Mouse (Mus musculus): ENCODE results near the gene Kdm5b. TPM values are rescaled to one million over a fixed set of nuclear protein-coding genes. Genes with fewer than 3 reads are reported as not detected.
A peak's percentile ranks its signal among the peaks of the same experiment; 100 is the strongest.

Gene Kdm5b
- total RNA-seq, 2 experiments from 2014 or later = 63.8 to 66.6 TPM

DNA sequence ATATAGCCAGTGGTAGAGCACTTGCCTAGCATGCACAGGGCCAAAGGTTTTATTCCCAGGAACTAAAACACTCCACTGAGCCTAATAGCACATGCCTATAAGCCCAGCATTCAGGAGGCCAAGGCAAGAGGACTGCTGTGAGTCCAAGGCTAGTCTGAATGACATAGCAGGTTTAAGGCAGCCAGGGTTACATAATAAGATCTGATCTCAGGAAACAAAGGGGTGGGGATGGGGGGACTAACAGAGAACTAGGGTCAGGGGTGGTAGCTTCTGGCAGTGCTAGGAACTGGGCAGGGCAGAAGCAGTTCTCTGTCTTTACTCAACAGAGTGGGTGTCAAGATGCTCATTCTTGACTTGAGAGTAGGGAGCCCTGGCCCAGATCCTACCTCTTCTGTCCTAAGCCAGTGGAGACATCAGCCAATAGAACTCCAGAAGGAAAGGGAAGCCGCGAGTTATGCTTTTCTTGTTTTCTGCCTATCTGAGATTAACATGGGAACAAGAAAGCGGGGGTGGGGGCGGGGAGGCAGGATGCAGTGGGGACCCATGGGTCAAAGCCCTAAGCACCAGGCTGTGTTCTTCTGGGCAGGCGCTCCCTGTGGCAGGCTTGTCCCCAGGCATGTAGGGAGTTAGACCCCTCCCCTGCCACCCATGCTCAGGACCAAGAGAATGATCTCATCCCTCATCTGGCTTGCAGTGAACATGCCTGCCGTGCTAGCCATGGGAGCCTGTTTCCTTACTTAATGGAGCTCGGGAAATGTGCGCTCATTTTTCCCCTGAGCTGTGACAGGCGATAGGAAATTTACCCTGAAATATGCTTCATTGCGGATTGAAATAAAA lies 111.5 kb downstream of the Kdm5b start:
- no peak for DNase-seq (ENCODE audit: extremely low spot score in 1 of 2, low spot score in 2 of 2)
- intact Hi-C loops (cut with DNase I) = no loop called here

DNA sequence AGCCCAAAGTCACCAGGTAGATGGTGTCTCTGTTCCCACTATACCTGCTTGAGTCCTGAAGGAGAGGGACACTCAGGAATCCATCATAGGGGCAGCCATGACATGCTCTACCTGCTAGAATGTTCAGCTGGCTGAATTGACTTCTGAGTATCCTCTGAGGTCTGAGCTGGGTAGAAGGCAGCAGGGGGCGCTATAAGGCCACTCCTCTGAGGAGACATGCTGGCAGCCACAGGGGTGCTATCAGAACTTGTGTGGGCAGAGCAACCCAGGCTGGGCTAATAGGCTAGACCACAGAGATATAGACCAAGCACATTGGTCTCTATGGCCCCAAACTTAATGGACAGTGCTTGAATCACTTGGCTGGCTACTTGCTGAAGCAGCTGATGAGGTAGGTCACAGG lies 114.3 kb downstream of the Kdm5b start:
- DNase-seq (ENCODE audit: extremely low spot score in 1 of 2, low spot score in 2 of 2) = no peak
- intact Hi-C loops (cut with DNase I) = no loop called here

- DNase-seq (ENCODE audit: extremely low spot score in 1 of 2, low spot score in 2 of 2) = no peak
- intact Hi-C loops (cut with DNase I) = no loop called here
Observed at GRCm38 (mm10) chr1:134679445-134679844, 119.5 kb downstream of the Kdm5b start.

GRCm38 (mm10) chr1:134680617-134681016 lies 120.6 kb downstream of the Kdm5b start:
- intact Hi-C loops (cut with DNase I) = no loop called here
- DNase-seq (ENCODE audit: extremely low spot score in 1 of 2, low spot score in 2 of 2) = no peak

- DNase-seq (ENCODE audit: extremely low spot score in 1 of 2, low spot score in 2 of 2) = peak in 1 of 2 experiments; percentile 16
- intact Hi-C loops (cut with DNase I) = no loop called here
Observed at GRCm38 (mm10) chr1:134682460-134682859, 122.5 kb downstream of the Kdm5b start.

Other genes with a start within 250 kb of the Kdm5b start
- 10 to 100 TPM; 78.0 to 78.3 TPM for gene Ppfia4, start 227.2 kb upstream of the Kdm5b start, total RNA-seq (2021)
- 10 to 100 TPM; 86.5 to 96.6 TPM for gene Tmem183a, start 198.2 kb upstream of the Kdm5b start, total RNA-seq (2021)
- not detected for gene 4933406M09Rik, start 174.2 kb upstream of the Kdm5b start, total RNA-seq (2021)
- gene Cyb5r1, start 154.6 kb upstream of the Kdm5b start, total RNA-seq (2021) = 10 to 100 TPM; 20.4 to 24.1 TPM
- gene Adipor1, start 144.8 kb upstream of the Kdm5b start, total RNA-seq (2021) = 10 to 100 TPM; 62.3 TPM
- gene Klhl12, start 104.6 kb upstream of the Kdm5b start, total RNA-seq (2021) = 10 to 100 TPM; 36.0 to 36.4 TPM
- gene Rabif, start 65.5 kb upstream of the Kdm5b start, total RNA-seq (2021) = 10 to 100 TPM; 36.1 to 39.4 TPM
- gene Mgat4e, start 10.5 kb upstream of the Kdm5b start, total RNA-seq (2021) = under 1 TPM in 1 of 2 experiments, not detected in 1; 0.24 TPM
- gene Syt2, start 86.5 kb downstream of the Kdm5b start, total RNA-seq (2021) = 10 to 100 TPM; 17.5 to 23.2 TPM

Data from left cerebral cortex, postnatal 10 days (tissue).